Mouse (Mus musculus) Patski (cell line): ENCODE data around the gene Grm1. TPM values are rescaled to one million over a fixed set of nuclear protein-coding genes. Genes with fewer than 3 reads are reported as not detected.

ENCODE experiments used
- ATAC-seq: fragments of 100-300 bp; one replicate; pipeline ENCODE4 v1.8.0; 2021
- CTCF ChIA-PET: fragments of 350-600 bp; sonication (Branson Sonifier 250); formaldehyde crosslinking; loops from one replicate; lab custom pipeline; 2022; ENCODE audit warnings: inconsistent platforms; lab: Charles Lee
- POLR2A ChIA-PET: fragments of 350-600 bp; sonication (Branson Sonifier 250); formaldehyde crosslinking; loops from one replicate; lab custom pipeline; 2022; ENCODE audit warnings: antibody characterized with exemption, inconsistent platforms; lab: Charles Lee
- DNase-seq: peaks from one replicate; pipeline ENCODE4 v3.0.0-alpha.2; 2011; ENCODE audit warnings: low read depth, low spot score
- H3K27me3 ChIP-seq: fragments of 371-371 bp; one replicate; pipeline ENCODE4 v1.5.1; 2021
- CTCF ChIP-seq: fragments of 100-300 bp; IDR thresholded peaks from one replicate; pipeline ENCODE4 v1.5.1; 2021
- in situ Hi-C: fragments of 300-500 bp; cut with MboI; formaldehyde crosslinking; loops from 3 replicates; pipeline ENCODE4 v1.11.1; 2018; ENCODE audit warnings: low pct_unique_long_range_greater_than_20kb, mixed read lengths
- polyA plus RNA-seq: library from polyadenylated mRNA; unstranded; gene quantifications from one replicate; pipeline ENCODE4 v1.2.3, GENCODE M21; 2021

Gene Grm1
- polyA plus RNA-seq, 1 experiment from 2014 or later: not detected

GRCm38 (mm10) chr10:10659161-10659560 lies 423.0 kb downstream of the Grm1 start:
- in situ Hi-C loops: no loop called here
- POLR2A ChIA-PET: no interaction called here
- DNase-seq (no peak), ATAC-seq (no peak)
- CTCF ChIA-PET: no interaction called here
- no peak for TF ChIP-seq CTCF
- H3K27me3 ChIP-seq: no peaks in the 10 kb centered on the region

GRCm38 (mm10) chr10:10656621-10657020 lies 425.5 kb downstream of the Grm1 start:
- CTCF ChIA-PET: no interaction called here
- in situ Hi-C loops: no loop called here
- no peak for TF ChIP-seq CTCF

DNA sequence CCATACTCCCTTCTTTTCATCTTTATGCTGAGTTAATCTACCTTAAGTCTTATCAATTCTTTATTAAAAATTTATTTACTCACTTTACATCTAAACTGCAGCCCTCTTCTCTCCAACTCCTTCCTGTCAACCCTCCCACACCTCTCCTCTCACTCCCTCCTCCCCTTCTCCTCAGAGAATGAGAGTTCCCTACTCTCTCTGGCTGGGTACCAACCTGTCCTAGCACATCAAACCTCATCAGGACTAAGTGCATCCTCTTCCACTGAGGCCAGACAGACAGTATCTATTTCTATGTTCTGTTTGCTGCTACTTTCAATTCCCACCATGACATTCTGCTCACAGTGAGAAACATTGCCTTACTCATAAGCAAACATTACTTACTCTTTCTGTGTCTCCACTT lies 426.2 kb downstream of the Grm1 start:
- no peak for TF ChIP-seq CTCF
- POLR2A ChIA-PET: no interaction called here
- in situ Hi-C loops: no loop called here

More at GRCm38 (mm10) chr10:10656621-10657020, 425.5 kb downstream of the Grm1 start:
- no peak for DNase-seq
- ATAC-seq: no peak
- POLR2A ChIA-PET: no interaction called here
- no peaks in the 10 kb centered on the region for H3K27me3 ChIP-seq

More for the DNA sequence above, 426.2 kb downstream of the Grm1 start:
- no peak for ATAC-seq
- no peaks in the 10 kb centered on the region for H3K27me3 ChIP-seq
- no peak for DNase-seq
- CTCF ChIA-PET: no interaction called here

Other genes with a start within 250 kb of the Grm1 start
- 13.7 TPM for gene Shprh, start 67.1 kb upstream of the Grm1 start, polyA plus RNA-seq
- 21.3 TPM for gene Fbxo30, start 199.0 kb upstream of the Grm1 start, polyA plus RNA-seq